8 mouse cellular contexts compared by ENCODE assay signal in genomic region chr15:10635121-10635520, GRCm38 (mm10).
DNase-seq lines count a peak whose midpoint lies in the region; ATAC-seq lines count a peak whose summit lies in the region.

No protein-coding gene starts in this region.

- no peak overlapping the region for H3K4me2 ChIP-seq in forebrain, embryonic 15.5 days (replicated peaks)
- no peak overlapping the region for H3K4me2 ChIP-seq in lung, embryonic 16.5 days (ENCODE audit: low read depth, low read length)
- H3K4me2 ChIP-seq in limb, embryonic 13.5 days (replicated peaks) = peak overlapping the region; percentile 21
- no peak overlapping the region for H3K4me2 ChIP-seq in stomach, embryonic 14.5 days (replicated peaks; ENCODE audit: low read depth, low read length)

- intact Hi-C loops in gastrocnemius, postnatal 14 days (cut with DNase I; ENCODE audit: low total_unique reads) = no loop called here

- H3K4me3 ChIP-seq in forebrain, embryonic 10.5 days = no peak overlapping the region
- no peak overlapping the region for H3K4me3 ChIP-seq in forebrain, embryonic 15.5 days
- no peak overlapping the region for H3K4me3 ChIP-seq in lung, embryonic 16.5 days (ENCODE audit: low read length)
- H3K4me3 ChIP-seq in limb, embryonic 13.5 days = no peak overlapping the region
- H3K4me3 ChIP-seq in stomach, embryonic 14.5 days (ENCODE audit: low read depth, low read length) = no peak overlapping the region

- no peaks in the 10 kb centered on the region for H3K27me3 ChIP-seq in forebrain, embryonic 10.5 days (ENCODE audit: poor library complexity, severe bottlenecking)
- H3K27me3 ChIP-seq in forebrain, embryonic 15.5 days = no peaks in the 10 kb centered on the region
- no peaks in the 10 kb centered on the region for H3K27me3 ChIP-seq in lung, embryonic 16.5 days (ENCODE audit: control insufficient read depth, insufficient read depth, low read depth, low read length)
- H3K27me3 ChIP-seq in limb, embryonic 13.5 days = no peaks in the 10 kb centered on the region
- H3K27me3 ChIP-seq in stomach, embryonic 14.5 days (ENCODE audit: control insufficient read depth, insufficient read depth, low read length) = no peaks in the 10 kb centered on the region

- no peaks in the 10 kb centered on the region for H3K9me3 ChIP-seq in forebrain, embryonic 10.5 days
- H3K9me3 ChIP-seq in forebrain, embryonic 15.5 days = no peaks in the 10 kb centered on the region
- H3K9me3 ChIP-seq in lung, embryonic 16.5 days (ENCODE audit: control insufficient read depth, low read length) = no peaks in the 10 kb centered on the region
- H3K9me3 ChIP-seq in limb, embryonic 13.5 days = no peaks in the 10 kb centered on the region
- H3K9me3 ChIP-seq in stomach, embryonic 14.5 days (ENCODE audit: control insufficient read depth, low read depth, low read length) = no peaks in the 10 kb centered on the region

- H3K9ac ChIP-seq in forebrain, embryonic 15.5 days (replicated peaks) = no peak overlapping the region
- no peak overlapping the region for H3K9ac ChIP-seq in lung, embryonic 16.5 days (ENCODE audit: low read length)
- H3K9ac ChIP-seq in limb, embryonic 13.5 days = no peak overlapping the region
- H3K9ac ChIP-seq in stomach, embryonic 14.5 days (replicated peaks; ENCODE audit: low read depth, low read length) = no peak overlapping the region

- WGBS in forebrain, embryonic 10.5 days = 48% methylated on average over 10 of the region's 10 CpGs
- WGBS in forebrain, embryonic 15.5 days = 56% methylated on average over 10 of the region's 10 CpGs
- 26% methylated on average over 10 of the region's 10 CpGs for WGBS in lung, embryonic 16.5 days
- 24% methylated on average over 10 of the region's 10 CpGs for WGBS in limb, embryonic 13.5 days
- WGBS in stomach, embryonic 14.5 days = 22% methylated on average over 10 of the region's 10 CpGs

- peak overlapping the region; percentile 81 for H3K27ac ChIP-seq in forebrain, embryonic 10.5 days
- no peak overlapping the region for H3K27ac ChIP-seq in forebrain, embryonic 15.5 days (replicated peaks)
- H3K27ac ChIP-seq in lung, embryonic 16.5 days (ENCODE audit: low read length) = peak overlapping the region; percentile 0
- peak overlapping the region; percentile 85 for H3K27ac ChIP-seq in limb, embryonic 13.5 days
- H3K27ac ChIP-seq in stomach, embryonic 14.5 days (ENCODE audit: low read length) = peak overlapping the region; percentile 53; the same call in 1 of the 2 replicates

- peaks cover 33% of the 10 kb centered on the region for H3K4me1 ChIP-seq in forebrain, embryonic 10.5 days
- H3K4me1 ChIP-seq in forebrain, embryonic 15.5 days = no peaks in the 10 kb centered on the region
- H3K4me1 ChIP-seq in lung, embryonic 16.5 days (replicated peaks; ENCODE audit: control insufficient read depth, insufficient read depth, low read length) = peaks cover 26% of the 10 kb centered on the region
- peaks cover 65% of the 10 kb centered on the region for H3K4me1 ChIP-seq in limb, embryonic 13.5 days
- peaks cover 24% of the 10 kb centered on the region for H3K4me1 ChIP-seq in stomach, embryonic 14.5 days (ENCODE audit: control insufficient read depth, insufficient read depth, low read length)

- peaks cover 33% of the 10 kb centered on the region for H3K36me3 ChIP-seq in forebrain, embryonic 10.5 days (replicated peaks)
- peaks cover 4% of the 10 kb centered on the region; the same call in 1 of the 2 replicates for H3K36me3 ChIP-seq in forebrain, embryonic 15.5 days
- H3K36me3 ChIP-seq in lung, embryonic 16.5 days (ENCODE audit: control insufficient read depth, insufficient read depth, low read length) = peaks cover 7% of the 10 kb centered on the region
- H3K36me3 ChIP-seq in limb, embryonic 13.5 days = peaks cover 20% of the 10 kb centered on the region
- H3K36me3 ChIP-seq in stomach, embryonic 14.5 days (ENCODE audit: control insufficient read depth, insufficient read depth, low read length) = no peaks in the 10 kb centered on the region; the same call in 1 of the 2 replicates

- ATAC-seq in forebrain, embryonic 15.5 days (replicated peaks) = no peak
- ATAC-seq in lung, embryonic 16.5 days (ENCODE audit: low read depth) = peak; percentile 77
- ATAC-seq in limb, embryonic 13.5 days (ENCODE audit: low FRiP score, low read depth) = peak; percentile 34; the same call in 1 of the 2 replicates
- ATAC-seq in stomach, embryonic 14.5 days (ENCODE audit: insufficient number of reproducible peaks, insufficient read depth, low FRiP score, low read depth) = peak; percentile 82; the same call in 1 of the 2 replicates

- no peak for DNase-seq in forebrain, embryonic 10.5 days (ENCODE audit: extremely low spot score, low spot score)
- DNase-seq in lung, adult 18-20 months = no peak
- DNase-seq in testis, postnatal 10 days (ENCODE audit: low spot score) = no peak
- DNase-seq in gastrocnemius, postnatal 14 days = no peak
